ENCODE assay signal across 16 mouse cellular contexts in the genomic region with DNA sequence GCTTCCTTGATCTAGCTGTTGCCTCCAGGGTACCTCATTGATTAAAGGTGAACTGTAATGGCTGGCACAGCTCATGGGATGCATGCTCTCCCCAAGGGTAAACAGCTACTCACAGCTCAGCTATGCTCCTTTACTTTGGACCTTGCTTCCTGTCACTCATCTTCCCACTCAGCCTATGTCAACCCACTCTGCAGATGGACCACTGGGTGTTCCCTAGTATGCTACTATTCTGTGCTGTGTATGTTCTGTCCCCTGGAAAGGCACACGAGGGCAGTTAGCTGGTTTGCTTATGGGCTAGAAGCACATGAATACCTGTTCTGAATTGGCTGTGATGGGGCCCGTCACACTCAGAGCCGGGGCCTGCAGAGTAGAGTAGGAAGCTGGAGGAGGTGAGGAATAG.
DNase-seq lines count a peak whose midpoint lies in the region; ATAC-seq lines count a peak whose summit lies in the region.
"Had no signal": no experiment of that assay in that cellular context is flagged by ENCODE, and none has a peak within 500 bp of the region (broad histone marks: within the 10 kb centered on the region; RNA-seq: fewer than 3 reads in every experiment).

No protein-coding gene starts in this region.

- DNase-seq in frontal cortex, postnatal 14 days (ENCODE audit: low spot score in 2 of 2), result no peak
- DNase-seq in layer of hippocampus, adult 9-11 months, result peak; percentile 49
- no peak for DNase-seq in layer of hippocampus, adult 9-10 months (ENCODE audit: low spot score)
- no peak for DNase-seq in left cerebral cortex, adult 11 months (ENCODE audit: low spot score)
- DNase-seq: adrenal gland, adult 2 months; adrenal gland, postnatal 10 days; adrenal gland, postnatal 25 days; cerebellum, adult 11-12 months; cerebellum, adult 2 months; cerebellum, adult 9-10 months; cerebellum, postnatal 14 days; cerebellum, postnatal 36 days; forebrain, postnatal 0 days had no signal

- peak; percentile 53; the same call in 1 of the 2 replicates for ATAC-seq in frontal cortex, adult (ENCODE audit: low TSS enrichment)
- ATAC-seq: forebrain, embryonic 13.5 days; forebrain, embryonic 15.5 days; forebrain, postnatal 0 days had no signal
